Mouse (Mus musculus) CD4-positive, CD25-positive, alpha-beta regulatory T cell, adult 2 months (primary cell): ENCODE measurements at regions not wholly inside any gene's neighbourhood (a gene's known extent, or its start where the extent isn't known, plus 50 kb on each side); places are given as distances from the start of the nearest gene placed in this dataset.

Source experiments
- DNase-seq: peaks from one replicate; pipeline ENCODE4 v3.0.0-alpha.2; 2012; ENCODE audit warnings: low read depth, low spot score

GRCm38 (mm10) chr13:110673536-110673935 lies 278.7 kb downstream of the Plk2 start:
- no peak for DNase-seq

- DNase-seq, result peak; percentile 6
Observed at GRCm38 (mm10) chr13:110683259-110684041, 288.6 kb downstream of the Plk2 start.

- DNase-seq, result no peak
Observed at GRCm38 (mm10) chr13:110688796-110689195, 293.9 kb downstream of the Plk2 start.

GRCm38 (mm10) chr13:110690501-110691255 lies 295.8 kb downstream of the Plk2 start:
- DNase-seq, result no peak

GRCm38 (mm10) chr13:110692696-110693095 lies 297.9 kb downstream of the Plk2 start:
- DNase-seq, result no peak

- DNase-seq, result no peak
Observed at GRCm38 (mm10) chr13:110694876-110695275, 300.0 kb downstream of the Plk2 start.

GRCm38 (mm10) chr13:110696549-110696948 lies 301.7 kb downstream of the Plk2 start:
- DNase-seq, result no peak

GRCm38 (mm10) chr13:110704261-110704660 lies 309.4 kb downstream of the Plk2 start:
- no peak for DNase-seq

- DNase-seq, result no peak
Observed at GRCm38 (mm10) chr13:110710847-110711246, 316.0 kb downstream of the Plk2 start.

GRCm38 (mm10) chr13:110712527-110712926 lies 317.7 kb downstream of the Plk2 start:
- DNase-seq, result no peak

- no peak for DNase-seq
Observed at GRCm38 (mm10) chr13:110722170-110722569, 327.3 kb downstream of the Plk2 start.

- DNase-seq, result no peak
Observed at GRCm38 (mm10) chr13:110722752-110723151, 327.9 kb downstream of the Plk2 start.

- DNase-seq, result no peak
Observed at GRCm38 (mm10) chr13:110724836-110725235, 330.0 kb downstream of the Plk2 start.

GRCm38 (mm10) chr13:110725821-110726220 lies 331.0 kb downstream of the Plk2 start:
- no peak for DNase-seq

GRCm38 (mm10) chr13:110735511-110735910 lies 340.7 kb downstream of the Plk2 start:
- no peak for DNase-seq

- DNase-seq, result no peak
Observed at GRCm38 (mm10) chr13:110741576-110742206, 346.8 kb downstream of the Plk2 start.

- DNase-seq, result peak; percentile 3
Observed at GRCm38 (mm10) chr13:110747223-110747868, 352.5 kb downstream of the Plk2 start.

GRCm38 (mm10) chr13:110752746-110753145 lies 357.9 kb downstream of the Plk2 start:
- DNase-seq, result no peak

GRCm38 (mm10) chr13:110754548-110754947 lies 359.7 kb downstream of the Plk2 start:
- DNase-seq, result no peak

GRCm38 (mm10) chr13:110756877-110757276 lies 362.0 kb downstream of the Plk2 start:
- no peak for DNase-seq

GRCm38 (mm10) chr13:110769210-110769609 lies 374.4 kb downstream of the Plk2 start:
- no peak for DNase-seq

GRCm38 (mm10) chr13:110775251-110775650 lies 380.4 kb downstream of the Plk2 start:
- DNase-seq, result no peak
